Mouse (Mus musculus) ES-E14 (cell line): ENCODE results near the gene Smarcal1.

ENCODE experiments used
- CHD2 ChIP-seq: IDR thresholded peaks from 2 replicates; pipeline ENCODE4 v1.6.1; 2014; ENCODE audit warnings: mild to moderate bottlenecking, low read depth, low read length, inconsistent platforms
- MAFK ChIP-seq: IDR thresholded peaks from 2 replicates; pipeline ENCODE4 v1.6.1; 2014; ENCODE audit warnings: mild to moderate bottlenecking, low read depth, low read length, inconsistent platforms; ENCODE audit not compliant: insufficient read depth
- ZC3H11A ChIP-seq: IDR thresholded peaks from 2 replicates; pipeline ENCODE4 v1.6.1; 2012; ENCODE audit warnings: low read depth, mild to moderate bottlenecking, inconsistent platforms, low read length, borderline replicate concordance

DNA sequence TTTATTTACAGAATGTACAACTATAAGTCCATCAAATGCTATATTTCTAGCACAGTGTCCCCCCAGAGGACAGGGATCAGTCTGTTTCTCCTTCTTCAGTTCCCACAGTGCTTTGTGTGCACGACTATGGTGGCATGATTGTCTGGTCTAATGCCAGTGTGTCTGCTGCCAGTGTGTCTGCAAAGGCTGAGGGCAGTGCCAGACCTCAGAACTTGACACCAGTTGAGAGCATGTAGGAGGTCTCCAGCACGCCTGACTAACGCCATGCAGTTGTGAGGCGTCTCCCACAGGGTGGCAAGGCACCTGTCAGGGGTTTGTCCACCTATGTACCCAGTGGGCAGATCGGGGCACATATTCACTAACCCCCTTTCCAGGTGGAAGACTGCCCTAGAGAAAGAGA, 17.7 kb downstream of the Smarcal1 start:
- TF ChIP-seq ZC3H11A = no peak
- no peak for TF ChIP-seq MAFK
- TF ChIP-seq CHD2 = no peak
